Comparison of ENCODE assay signal across 8 mouse cellular contexts in the genomic region with DNA sequence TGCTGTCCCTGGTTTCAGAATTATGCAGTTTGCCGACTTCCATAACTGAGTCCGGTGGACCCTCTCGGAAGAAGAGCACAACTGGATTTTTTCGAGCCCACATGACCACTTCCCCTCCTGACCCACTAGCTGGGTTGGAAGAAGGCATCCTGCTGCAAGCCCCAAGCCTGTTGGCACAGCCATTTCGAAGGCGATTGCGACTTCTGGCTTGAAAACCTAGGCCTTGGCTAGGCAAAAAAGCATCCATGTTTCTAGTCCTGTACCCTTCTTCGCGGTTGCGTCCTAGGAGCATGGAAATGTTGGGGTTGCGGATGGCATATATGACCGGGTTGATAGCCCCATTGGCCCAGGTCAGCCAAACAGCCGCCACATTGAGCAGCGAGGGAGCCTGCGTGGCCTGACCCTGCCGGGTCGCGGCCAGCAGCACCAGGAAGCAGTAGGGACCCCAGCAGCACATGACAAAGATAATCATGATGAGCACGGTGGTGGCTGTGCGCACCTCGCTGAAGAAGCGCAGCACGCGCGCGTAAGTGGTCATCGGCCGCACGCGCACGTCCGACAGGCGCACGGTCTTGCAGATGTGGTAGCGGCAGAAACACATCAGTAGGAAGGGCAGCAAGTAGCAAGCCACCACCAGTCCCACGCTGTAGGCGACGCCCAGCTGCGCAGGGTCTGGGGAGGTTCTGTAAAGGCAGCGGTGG. TPM values are rescaled to one million over a fixed set of nuclear protein-coding genes. Genes with fewer than 3 reads are reported as not detected.
DNase-seq lines count a peak whose midpoint lies in the region; ATAC-seq lines count a peak whose summit lies in the region.

No protein-coding gene starts in this region.

- no peak for DNase-seq in kidney, postnatal 36 days
- DNase-seq in midbrain, embryonic 11.5 days (ENCODE audit: low spot score, missing footprints) = peak; percentile 96
- no peak for DNase-seq in cerebellum, postnatal 10 days
- DNase-seq in left cerebral cortex, postnatal 4 days = no peak

- peak overlapping the region; percentile 99 for H3K4me2 ChIP-seq in kidney, embryonic 15.5 days
- H3K4me2 ChIP-seq in hindbrain, embryonic 12.5 days (replicated peaks) = peak overlapping the region; percentile 83
- peak overlapping the region; percentile 99 for H3K4me2 ChIP-seq in midbrain, embryonic 11.5 days

- peaks cover 29% of the 10 kb centered on the region for H3K27me3 ChIP-seq in kidney, embryonic 15.5 days
- H3K27me3 ChIP-seq in hindbrain, embryonic 12.5 days = peaks cover 12% of the 10 kb centered on the region
- H3K27me3 ChIP-seq in midbrain, embryonic 11.5 days (ENCODE audit: control insufficient read depth, insufficient read depth, low read length) = peaks cover 13% of the 10 kb centered on the region

- H3K36me3 ChIP-seq in kidney, embryonic 15.5 days = peaks cover 9% of the 10 kb centered on the region
- H3K36me3 ChIP-seq in hindbrain, embryonic 12.5 days = 0 out of 2 replicates have a peak, but pooled peaks cover 6% of the 10 kb centered on the region
- H3K36me3 ChIP-seq in midbrain, embryonic 11.5 days (ENCODE audit: control insufficient read depth, insufficient read depth, low read length) = no peaks in the 10 kb centered on the region

- WGBS in kidney, embryonic 15.5 days = 6% methylated on average over 40 of the region's 40 CpGs
- WGBS in hindbrain, embryonic 12.5 days = 5% methylated on average over 40 of the region's 40 CpGs
- WGBS in midbrain, embryonic 11.5 days = 5% methylated on average over 40 of the region's 40 CpGs

- intact Hi-C loops in left cerebral cortex, postnatal 4 days (cut with DNase I) = no loop called here

- H3K9me3 ChIP-seq in kidney, embryonic 15.5 days (replicated peaks) = no peaks in the 10 kb centered on the region
- no peaks in the 10 kb centered on the region for H3K9me3 ChIP-seq in hindbrain, embryonic 12.5 days (replicated peaks)
- H3K9me3 ChIP-seq in midbrain, embryonic 11.5 days (ENCODE audit: control insufficient read depth, low read length) = no peaks in the 10 kb centered on the region

- H3K9ac ChIP-seq in kidney, embryonic 15.5 days = peak overlapping the region; percentile 44; the same call in 1 of the 2 replicates
- peak overlapping the region; percentile 9 for H3K9ac ChIP-seq in hindbrain, embryonic 12.5 days
- H3K9ac ChIP-seq in midbrain, embryonic 11.5 days (ENCODE audit: low read length) = peak overlapping the region; percentile 72

- H3K4me3 ChIP-seq in kidney, embryonic 15.5 days (replicated peaks) = peak overlapping the region; percentile 62
- peak overlapping the region; percentile 72 for H3K4me3 ChIP-seq in hindbrain, embryonic 12.5 days
- H3K4me3 ChIP-seq in midbrain, embryonic 11.5 days (ENCODE audit: low read depth, low read length) = peak overlapping the region; percentile 67

- H3K4me1 ChIP-seq in kidney, embryonic 15.5 days = peaks cover 17% of the 10 kb centered on the region
- peaks cover 8% of the 10 kb centered on the region for H3K4me1 ChIP-seq in hindbrain, embryonic 12.5 days
- H3K4me1 ChIP-seq in midbrain, embryonic 11.5 days (ENCODE audit: control insufficient read depth, insufficient read depth, low read length) = peaks cover 8% of the 10 kb centered on the region

- ATAC-seq in kidney, embryonic 15.5 days (replicated peaks; ENCODE audit: low FRiP score) = no peak
- 0 out of 2 replicates have a peak, but pooled peaks have one; percentile 4 for ATAC-seq in common myeloid progenitor, adult 5-6 weeks (replicated peaks; ENCODE audit: low read depth, poor library complexity, severe bottlenecking)
- no peak; the same call in 1 of the 2 replicates for ATAC-seq in hindbrain, embryonic 12.5 days (ENCODE audit: low FRiP score)
- peak; percentile 78 for ATAC-seq in midbrain, embryonic 11.5 days (ENCODE audit: low FRiP score)
- ATAC-seq in erythroid progenitor cell, adult 5-6 weeks (replicated peaks; ENCODE audit: low FRiP score, poor library complexity, severe bottlenecking) = no peak

- no peak overlapping the region for H3K27ac ChIP-seq in kidney, embryonic 15.5 days
- H3K27ac ChIP-seq in hindbrain, embryonic 12.5 days = peak overlapping the region; percentile 77; the same call in 1 of the 2 replicates
- H3K27ac ChIP-seq in midbrain, embryonic 11.5 days (ENCODE audit: low read depth, low read length) = no peak overlapping the region

RNA-seq across cellular contexts. Expression of a gene that starts 1.1 kb away (rescaled TPM):
- polyA plus RNA-seq in kidney, embryonic 15.5 days (2015; fragmentation: Nextera tagmentation; extraction: Ambion mirVana) = 0.57 and 0.85 TPM in 2 replicates
- total RNA-seq in common myeloid progenitor, adult 5-6 weeks (2017) = 0.19 TPM in 1 of 2 replicates, not detected in the other
- polyA plus RNA-seq in hindbrain, embryonic 12.5 days (2016; fragmentation: Nextera tagmentation; extraction: Ambion mirVana) = 1.7 and 2.2 TPM in 2 replicates
- 0.57 and 1.2 TPM in 2 replicates for polyA plus RNA-seq in midbrain, embryonic 11.5 days (2014; fragmentation: Nextera tagmentation; extraction: Ambion mirVana)
- total RNA-seq in erythroid progenitor cell, adult 5-6 weeks (2015; ENCODE audit: low replicate concordance) = not detected in 2 replicates
- total RNA-seq in erythroid progenitor cell, adult 5-6 weeks (2017; ENCODE audit: low replicate concordance) = not detected in 2 replicates
- 10 to 100 TPM; 12.9 to 14.3 TPM for total RNA-seq in left cerebral cortex, postnatal 4 days (2021)

RNA-seq across cellular contexts. Expression of a gene that starts 15.5 kb away (rescaled TPM):
- 22.4 and 23.7 TPM in 2 replicates for polyA plus RNA-seq in kidney, embryonic 15.5 days (2015; fragmentation: Nextera tagmentation; extraction: Ambion mirVana)
- total RNA-seq in common myeloid progenitor, adult 5-6 weeks (2017) = 0.64 and 1.0 TPM in 2 replicates
- 11.1 and 11.4 TPM in 2 replicates for polyA plus RNA-seq in hindbrain, embryonic 12.5 days (2016; fragmentation: Nextera tagmentation; extraction: Ambion mirVana)
- 8.5 and 9.6 TPM in 2 replicates for polyA plus RNA-seq in midbrain, embryonic 11.5 days (2014; fragmentation: Nextera tagmentation; extraction: Ambion mirVana)
- not detected in 2 replicates for total RNA-seq in erythroid progenitor cell, adult 5-6 weeks (2015; ENCODE audit: low replicate concordance)
- 0.77 TPM in 1 of 2 replicates, not detected in the other for total RNA-seq in erythroid progenitor cell, adult 5-6 weeks (2017; ENCODE audit: low replicate concordance)
- total RNA-seq in left cerebral cortex, postnatal 4 days (2021) = 1 to 10 TPM; 5.3 to 8.0 TPM

RNA-seq across cellular contexts. Expression of a gene that starts 15.6 kb away (rescaled TPM):
- polyA plus RNA-seq in kidney, embryonic 15.5 days (2015; fragmentation: Nextera tagmentation; extraction: Ambion mirVana) = 83.0 and 86.2 TPM in 2 replicates
- total RNA-seq in common myeloid progenitor, adult 5-6 weeks (2017) = 33.1 and 54.9 TPM in 2 replicates
- 91.5 and 98.2 TPM in 2 replicates for polyA plus RNA-seq in hindbrain, embryonic 12.5 days (2016; fragmentation: Nextera tagmentation; extraction: Ambion mirVana)
- polyA plus RNA-seq in midbrain, embryonic 11.5 days (2014; fragmentation: Nextera tagmentation; extraction: Ambion mirVana) = 58.5 and 65.6 TPM in 2 replicates
- 2.9 and 13.0 TPM in 2 replicates for total RNA-seq in erythroid progenitor cell, adult 5-6 weeks (2015; ENCODE audit: low replicate concordance)
- total RNA-seq in erythroid progenitor cell, adult 5-6 weeks (2017; ENCODE audit: low replicate concordance) = 0.90 and 6.1 TPM in 2 replicates
- 10 to 100 TPM; 58.5 to 64.0 TPM for total RNA-seq in left cerebral cortex, postnatal 4 days (2021)

Comparison
In these comparisons a context has a peak if more than half of its experiments do, and no peak if none do; other contexts are left out.
1. ATAC-seq: peak in common myeloid progenitor, adult 5-6 weeks (single experiment) and midbrain, embryonic 11.5 days (single experiment); none in kidney, embryonic 15.5 days (single experiment), hindbrain, embryonic 12.5 days (single experiment) and erythroid progenitor cell, adult 5-6 weeks (single experiment).
2. H3K9ac ChIP-seq: peak in every context shown above with its lines; median percentile 72 in midbrain, embryonic 11.5 days; 44 in kidney, embryonic 15.5 days; 9 in hindbrain, embryonic 12.5 days.
3. RNA of a gene that starts 1.1 kb away (total RNA-seq): 12.9 to 14.3 TPM in left cerebral cortex, postnatal 4 days; 0.19 TPM in common myeloid progenitor, adult 5-6 weeks and not detected in erythroid progenitor cell, adult 5-6 weeks; every median in the first group is over 10 times any median in the second.
4. Peak in every context shown above with its lines, with median percentiles within 50 percentile points of each other: H3K4me2 ChIP-seq and H3K4me3 ChIP-seq.